Mouse (Mus musculus) G1E (cell line): ENCODE results near the gene Fzd9.

Experiments
- CTCF ChIP-seq: IDR thresholded peaks from 2 replicates; pipeline ENCODE4 v1.5.1; 2012; ENCODE audit warnings: low read depth, low read length, inconsistent platforms, mixed read lengths
- POLR2AphosphoS5 ChIP-seq: IDR thresholded peaks from 2 replicates; pipeline ENCODE4 v1.6.1; 2012; ENCODE audit warnings: low read depth, low read length, inconsistent platforms; ENCODE audit not compliant: insufficient replicate concordance

GRCm38 (mm10) chr5:135271563-135272165, 20.6 kb upstream of the Fzd9 start:
- TF ChIP-seq CTCF = no peak
- no peak for TF ChIP-seq POLR2AphosphoS5
